Mouse (Mus musculus): Measurements from ENCODE around the gene Irf2bpl. TPM values are rescaled to one million over a fixed set of nuclear protein-coding genes. Genes with fewer than 3 reads are reported as not detected.

The Irf2bpl gene
- 1 to 10 TPM; 3.1 to 4.5 TPM for total RNA-seq (2023)

GRCm38 (mm10) chr12:86884197-86885058 is at the start of gene Irf2bpl:
Gene Irf2bpl, minus strand, starts transcription at chr12:86884798.

Other genes with a start within 250 kb of the Irf2bpl start
- under 1 TPM; 0.22 to 0.24 TPM for gene Vash1, start 206.1 kb downstream of the Irf2bpl start, total RNA-seq (2023)
- 1 to 10 TPM in 1 of 2 experiments, under 1 TPM in 1; 0.29 to 1.6 TPM for gene Angel1, start 158.3 kb downstream of the Irf2bpl start, total RNA-seq (2023)
- not detected for gene Lrrc74a, start 150.4 kb downstream of the Irf2bpl start, total RNA-seq (2023)
- 1 to 10 TPM; 9.0 to 10.0 TPM for gene Cipc, start 62.2 kb upstream of the Irf2bpl start, total RNA-seq (2023)
- not detected for gene Zdhhc22, start 105.6 kb upstream of the Irf2bpl start, total RNA-seq (2023)
- gene Tmem63c, start 136.5 kb upstream of the Irf2bpl start, total RNA-seq (2023) = not detected
- gene Ngb, start 217.7 kb upstream of the Irf2bpl start, total RNA-seq (2023) = not detected

Measured in neutrophil, adult 59 days (primary cell).